Mouse (Mus musculus) stomach, embryonic 14.5 days (tissue): ENCODE measurements around the gene Pomt2. TPM values are rescaled to one million over a fixed set of nuclear protein-coding genes. Genes with fewer than 3 reads are reported as not detected.
A peak's percentile ranks its signal among the peaks of the same experiment; 100 is the strongest.

ENCODE experiments used
- ATAC-seq: fragments of 200-750 bp; cut with Nextera tagmentation; 2 replicates; pipeline ENCODE4 v1.8.0; 2017; ENCODE audit warnings: low read depth, moderate TSS enrichment; ENCODE audit not compliant: insufficient number of reproducible peaks, insufficient read depth, low FRiP score
- H3K27ac ChIP-seq: fragments of 300-500 bp; sonication (generic); 2 replicates; pipeline ENCODE4 v1.5.1; 2014; ENCODE audit warnings: mild to moderate bottlenecking, low read length, moderate library complexity, mixed read lengths
- H3K27me3 ChIP-seq: fragments of 300-500 bp; sonication (generic); 2 replicates; pipeline ENCODE4 v1.6.1; 2014; ENCODE audit warnings: low read length, control low read depth, mixed read lengths; ENCODE audit not compliant: control insufficient read depth, insufficient read depth
- H3K36me3 ChIP-seq: fragments of 300-500 bp; sonication (generic); 2 replicates; pipeline ENCODE4 v1.6.1; 2014; ENCODE audit warnings: mild to moderate bottlenecking, control low read depth, low read length, moderate library complexity, mixed read lengths; ENCODE audit not compliant: control insufficient read depth, insufficient read depth
- H3K4me1 ChIP-seq: fragments of 300-500 bp; sonication (generic); 2 replicates; pipeline ENCODE4 v1.6.1; 2014; ENCODE audit warnings: low read length, control low read depth, mixed read lengths; ENCODE audit not compliant: control insufficient read depth, insufficient read depth
- H3K4me2 ChIP-seq: fragments of 300-500 bp; sonication (generic); replicated peaks from 2 replicates; pipeline ENCODE4 v1.6.1; 2014; ENCODE audit warnings: low read depth, low read length, control low read depth
- H3K4me3 ChIP-seq: fragments of 300-500 bp; sonication (generic); 2 replicates; pipeline ENCODE4 v1.5.1; 2014; ENCODE audit warnings: low read depth, low read length, control low read depth
- H3K9ac ChIP-seq: fragments of 300-500 bp; sonication (generic); replicated peaks from 2 replicates; pipeline ENCODE4 v1.6.1; 2014; ENCODE audit warnings: low read depth, mild to moderate bottlenecking, control low read depth, low read length, moderate library complexity, mixed read lengths
- H3K9me3 ChIP-seq: fragments of 300-500 bp; sonication (generic); 2 replicates; pipeline ENCODE4 v1.6.1; 2016; ENCODE audit warnings: low read depth, low read length, control low read depth; ENCODE audit not compliant: control insufficient read depth
- WGBS: fragments of 180-500 bp; shearing (Covaris S2); extraction: QIAGEN DNeasy Blood & Tissue Kit; methylation state at CpG from one replicate; pipeline ENCODE4 v1.1.7; 2014; 5-methylcytosine and 5-hydroxymethylcytosine counted together
- polyA plus RNA-seq: library from polyadenylated mRNA; unstranded; fragments of >200 nt; fragmentation: Nextera tagmentation; extraction: Ambion mirVana; gene quantifications from 2 replicates; pipeline ENCODE4 v1.2.1, GENCODE M21; 2014

The Pomt2 gene
- polyA plus RNA-seq = 17.4 and 18.7 TPM in 2 replicates

- Histone ChIP-seq H3K9ac (peak within 1 kb of the TSS; percentile 74), H3K4me2 (peak within 1 kb of the TSS; percentile 66), H3K36me3 (no peaks in the 10 kb centered on the region), H3K4me1 (no peaks in the 10 kb centered on the region), H3K4me3 (peak within 1 kb of the TSS; percentile 63), H3K27ac (peak within 1 kb of the TSS; percentile 93), H3K27me3 (no peaks in the 10 kb centered on the region), H3K9me3 (no peaks in the 10 kb centered on the region; the same call in 1 of the 2 replicates)
- ATAC-seq = peak; percentile 97
- under 1% methylated on average over 60 of the region's 61 CpGs for WGBS
These were observed at the start of gene Pomt2 for GRCm38 (mm10) chr12:87147395-87148089. Gene Pomt2, minus strand, starts transcription at chr12:87147968.

- ATAC-seq = no peak
- Histone ChIP-seq H3K9me3 (no peaks in the 10 kb centered on the region), H3K4me2 (no peak overlapping the region)
These were observed 48.5 kb upstream of the Pomt2 start for GRCm38 (mm10) chr12:87196310-87196709.

GRCm38 (mm10) chr12:87195069-87195468 is 47.3 kb upstream of the Pomt2 start:
- peaks cover 6% of the 10 kb centered on the region; the same call in 1 of the 2 replicates for H3K4me1 ChIP-seq
- H3K4me3 ChIP-seq = no peak overlapping the region
- H3K36me3 ChIP-seq = no peaks in the 10 kb centered on the region
- no peak overlapping the region for H3K9ac ChIP-seq
- 57% methylated on average over 1 of the region's 1 CpGs for WGBS
- no peak overlapping the region for H3K27ac ChIP-seq
- no peaks in the 10 kb centered on the region for H3K27me3 ChIP-seq
- H3K9me3 ChIP-seq = no peaks in the 10 kb centered on the region
- H3K4me2 ChIP-seq = no peak overlapping the region
- no peak for ATAC-seq

More at GRCm38 (mm10) chr12:87196310-87196709, 48.5 kb upstream of the Pomt2 start:
- Histone ChIP-seq H3K36me3 (no peaks in the 10 kb centered on the region), H3K4me1 (peaks cover 6% of the 10 kb centered on the region; the same call in 1 of the 2 replicates), H3K27me3 (no peaks in the 10 kb centered on the region), H3K4me3 (no peak overlapping the region), H3K9ac (no peak overlapping the region), H3K27ac (no peak overlapping the region)

GRCm38 (mm10) chr12:87193008-87193407 is 45.2 kb upstream of the Pomt2 start:
- no peak overlapping the region for H3K4me2 ChIP-seq
- H3K9ac ChIP-seq = no peak overlapping the region
- no peaks in the 10 kb centered on the region for H3K36me3 ChIP-seq
- H3K4me3 ChIP-seq = no peak overlapping the region
- ATAC-seq = no peak
- no peaks in the 10 kb centered on the region for H3K9me3 ChIP-seq
- H3K27me3 ChIP-seq = no peaks in the 10 kb centered on the region
- WGBS = 85% methylated on average over 3 of the region's 3 CpGs
- no peaks in the 10 kb centered on the region for H3K4me1 ChIP-seq
- H3K27ac ChIP-seq = no peak overlapping the region

GRCm38 (mm10) chr12:87177631-87178030 is 29.9 kb upstream of the Pomt2 start:
- ATAC-seq = no peak
- no peak overlapping the region for H3K9ac ChIP-seq
- H3K27me3 ChIP-seq = no peaks in the 10 kb centered on the region
- no peaks in the 10 kb centered on the region for H3K36me3 ChIP-seq
- H3K27ac ChIP-seq = no peak overlapping the region
- WGBS = 96% methylated on average over 4 of the region's 4 CpGs
- H3K9me3 ChIP-seq = no peaks in the 10 kb centered on the region
- H3K4me1 ChIP-seq = no peaks in the 10 kb centered on the region
- H3K4me3 ChIP-seq = no peak overlapping the region
- H3K4me2 ChIP-seq = no peak overlapping the region

GRCm38 (mm10) chr12:87175194-87175946 is 27.6 kb upstream of the Pomt2 start:
- Histone ChIP-seq H3K4me1 (no peaks in the 10 kb centered on the region), H3K9me3 (no peaks in the 10 kb centered on the region), H3K27me3 (no peaks in the 10 kb centered on the region), H3K4me3 (no peak overlapping the region), H3K9ac (no peak overlapping the region), H3K27ac (no peak overlapping the region), H3K4me2 (no peak overlapping the region), H3K36me3 (no peaks in the 10 kb centered on the region; the same call in 1 of the 2 replicates)
- ATAC-seq = no peak
- 77% methylated on average over 4 of the region's 4 CpGs for WGBS

- no peak for ATAC-seq
- H3K4me2 ChIP-seq = no peak overlapping the region
- H3K4me1 ChIP-seq = no peaks in the 10 kb centered on the region
- H3K4me3 ChIP-seq = no peak overlapping the region
- H3K27ac ChIP-seq = no peak overlapping the region
- no peaks in the 10 kb centered on the region for H3K27me3 ChIP-seq
- H3K36me3 ChIP-seq = peaks cover 4% of the 10 kb centered on the region; the same call in 1 of the 2 replicates
- H3K9ac ChIP-seq = no peak overlapping the region
- no peaks in the 10 kb centered on the region for H3K9me3 ChIP-seq
- WGBS = 90% methylated on average over 5 of the region's 5 CpGs
These were observed 13.0 kb upstream of the Pomt2 start for GRCm38 (mm10) chr12:87160815-87161214.

- no peak for ATAC-seq
- no peak overlapping the region for H3K27ac ChIP-seq
- no peaks in the 10 kb centered on the region for H3K27me3 ChIP-seq
- H3K9ac ChIP-seq = no peak overlapping the region
- WGBS = 80% methylated on average over 1 of the region's 1 CpGs
- no peaks in the 10 kb centered on the region for H3K4me1 ChIP-seq
- H3K9me3 ChIP-seq = no peaks in the 10 kb centered on the region
- no peak overlapping the region for H3K4me3 ChIP-seq
- H3K36me3 ChIP-seq = peaks cover 4% of the 10 kb centered on the region; the same call in 1 of the 2 replicates
- no peak overlapping the region for H3K4me2 ChIP-seq
These were observed 12.5 kb upstream of the Pomt2 start for GRCm38 (mm10) chr12:87160310-87160709.
